Mouse (Mus musculus) hindbrain, embryonic 11.5 days (tissue): ENCODE data around the gene St6gal1. TPM values are rescaled to one million over a fixed set of nuclear protein-coding genes. Genes with fewer than 3 reads are reported as not detected.

Experiments used
- ATAC-seq: fragments of 200-750 bp; cut with Nextera tagmentation; 2 replicates; pipeline ENCODE4 v1.8.0; 2017; ENCODE audit warnings: mild to moderate bottlenecking, moderate TSS enrichment, moderate library complexity; ENCODE audit not compliant: low FRiP score
- DNase-seq: peaks from one replicate; pipeline ENCODE4 v3.0.0-alpha.2; 2015; ENCODE audit warnings: low spot score
- H3K27ac ChIP-seq: fragments of 300-500 bp; sonication (generic); 2 replicates; pipeline ENCODE4 v1.5.1; 2014; ENCODE audit warnings: mild to moderate bottlenecking, low read depth, low read length
- H3K27me3 ChIP-seq: fragments of 300-500 bp; sonication (generic); 2 replicates; pipeline ENCODE4 v1.6.1; 2014; ENCODE audit warnings: mild to moderate bottlenecking, low read length, moderate library complexity, mixed read lengths; ENCODE audit not compliant: control insufficient read depth, insufficient read depth
- H3K36me3 ChIP-seq: fragments of 300-500 bp; sonication (generic); 2 replicates; pipeline ENCODE4 v1.6.1; 2014; ENCODE audit warnings: mild to moderate bottlenecking, low read length, moderate library complexity, mixed read lengths; ENCODE audit not compliant: control insufficient read depth, insufficient read depth
- H3K4me1 ChIP-seq: fragments of 300-500 bp; sonication (generic); replicated peaks from 2 replicates; pipeline ENCODE4 v1.6.1; 2014; ENCODE audit warnings: low read length, mixed read lengths; ENCODE audit not compliant: control insufficient read depth, insufficient read depth
- H3K4me2 ChIP-seq: fragments of 300-500 bp; sonication (generic); replicated peaks from 2 replicates; pipeline ENCODE4 v1.6.1; 2014; ENCODE audit warnings: mild to moderate bottlenecking, low read depth, low read length
- H3K4me3 ChIP-seq: fragments of 300-500 bp; sonication (generic); 2 replicates; pipeline ENCODE4 v1.5.1; 2014; ENCODE audit warnings: low read depth, low read length
- H3K9ac ChIP-seq: fragments of 300-500 bp; sonication (generic); 2 replicates; pipeline ENCODE4 v1.6.1; 2014; ENCODE audit warnings: low read depth, low read length
- H3K9me3 ChIP-seq: fragments of 300-500 bp; sonication (generic); 2 replicates; pipeline ENCODE4 v1.6.1; 2016; ENCODE audit warnings: low read length; ENCODE audit not compliant: control insufficient read depth
- WGBS: fragments of 180-500 bp; shearing (Covaris S2); extraction: QIAGEN DNeasy Blood & Tissue Kit; methylation state at CpG from one replicate; pipeline ENCODE4 v1.1.7; 2014; 5-methylcytosine and 5-hydroxymethylcytosine counted together
- polyA plus RNA-seq: library from polyadenylated mRNA; unstranded; fragments of >200 nt; fragmentation: Nextera tagmentation; extraction: Ambion mirVana; gene quantifications from 2 replicates; pipeline ENCODE4 v1.2.1, GENCODE M21; 2014

The St6gal1 gene
- polyA plus RNA-seq, 1 experiment from 2014 or later: 32.7 TPM

DNA sequence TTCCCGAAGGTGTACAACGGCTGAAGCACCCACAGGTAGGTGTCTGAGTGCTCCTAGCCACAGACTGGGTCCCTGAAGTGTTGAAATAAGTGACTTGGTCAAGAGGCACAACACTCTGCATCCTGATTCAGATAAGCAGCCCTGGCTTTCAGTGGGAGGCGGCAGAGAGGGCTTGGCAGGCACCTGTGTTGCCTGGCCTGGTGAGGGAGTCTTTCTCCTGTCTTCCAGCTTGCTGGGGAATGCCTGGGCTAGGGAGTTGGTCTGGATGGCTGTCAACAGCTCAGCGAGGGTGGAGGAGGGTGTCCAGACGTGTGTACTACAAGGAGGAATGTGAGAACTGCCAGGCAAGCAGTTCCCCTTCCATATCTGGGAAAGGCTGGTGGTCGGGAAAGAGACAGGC, 15.0 kb downstream of the St6gal1 start:
- no peaks in the 10 kb centered on the region; the same call in 1 of the 2 replicates for H3K4me1 ChIP-seq
- ATAC-seq: no peak
- H3K27me3 ChIP-seq: no peaks in the 10 kb centered on the region
- 75% methylated on average over 6 of the region's 6 CpGs for WGBS
- no peaks in the 10 kb centered on the region for H3K36me3 ChIP-seq
- no peaks in the 10 kb centered on the region for H3K9me3 ChIP-seq
- no peak for DNase-seq
- no peak overlapping the region for H3K4me3 ChIP-seq
- H3K27ac ChIP-seq: no peak overlapping the region
- no peak overlapping the region for H3K9ac ChIP-seq
- H3K4me2 ChIP-seq: no peak overlapping the region

DNA sequence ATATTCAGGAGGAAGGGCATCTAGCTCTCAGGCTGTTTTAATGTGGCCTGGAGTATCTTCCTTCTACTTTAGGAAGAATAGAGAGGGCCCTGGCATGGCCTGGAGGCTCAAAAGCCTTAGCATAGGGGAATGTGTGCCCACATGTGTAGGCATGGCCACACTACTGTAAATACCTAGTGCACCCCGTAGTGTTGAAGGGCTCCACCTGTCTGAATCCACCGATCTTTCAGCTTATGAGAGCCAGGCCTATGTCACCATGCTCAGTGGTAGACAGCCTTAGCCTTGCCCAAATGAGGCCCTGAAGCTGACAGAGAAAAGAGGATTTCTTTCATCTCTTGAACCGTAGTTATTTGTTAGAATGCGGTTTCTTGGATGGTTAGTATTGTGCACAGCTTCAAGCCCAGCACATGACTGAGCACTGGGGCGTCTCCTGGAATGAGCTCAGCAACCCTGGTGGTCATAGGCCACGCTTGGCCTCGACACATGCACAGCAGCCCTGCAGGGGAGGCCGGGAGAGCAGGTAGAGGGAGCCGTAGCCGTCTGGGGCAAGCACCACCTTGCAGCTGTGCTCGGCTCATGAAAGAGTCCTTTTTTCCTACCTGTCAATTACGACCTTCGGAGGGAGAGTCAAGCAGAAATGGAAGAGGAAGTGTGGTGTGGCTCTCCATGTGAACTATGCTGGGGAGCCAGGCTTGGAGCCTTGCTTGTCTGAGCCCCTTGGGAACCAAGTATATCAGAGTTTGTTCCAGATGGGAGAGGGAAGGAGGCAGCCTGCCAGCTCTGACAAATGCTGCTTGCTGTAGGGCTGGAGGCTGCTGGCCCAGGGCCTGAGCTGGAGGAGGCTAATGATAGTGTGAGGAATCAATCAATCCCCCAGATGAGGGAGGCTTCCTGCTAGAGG, 15.8 kb downstream of the St6gal1 start:
- Histone ChIP-seq H3K9ac (no peak overlapping the region), H3K36me3 (no peaks in the 10 kb centered on the region), H3K9me3 (no peaks in the 10 kb centered on the region), H3K27me3 (no peaks in the 10 kb centered on the region), H3K4me2 (no peak overlapping the region), H3K27ac (peak overlapping the region; percentile 43; the same call in 1 of the 2 replicates), H3K4me1 (no peaks in the 10 kb centered on the region; the same call in 1 of the 2 replicates), H3K4me3 (no peak overlapping the region)
- 52% methylated on average over 13 of the region's 13 CpGs for WGBS
- ATAC-seq: peak; percentile 72; the same call in 1 of the 2 replicates
- no peak for DNase-seq

DNA sequence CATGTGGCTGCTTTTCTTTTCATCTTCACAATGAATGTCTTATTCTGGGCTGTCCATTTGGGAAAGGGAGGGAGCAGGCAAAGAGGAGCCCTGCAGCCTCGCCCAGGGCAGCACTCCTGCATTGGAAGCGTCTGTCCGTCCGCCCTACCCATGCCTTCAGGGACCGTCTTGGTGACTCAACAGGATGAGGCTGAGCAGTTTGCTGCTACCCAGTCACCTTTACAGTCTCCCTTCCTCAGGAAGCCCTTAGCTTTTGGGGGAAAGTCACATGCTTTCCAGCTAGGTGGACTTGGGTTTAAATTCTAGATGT, 16.4 kb downstream of the St6gal1 start:
- Histone ChIP-seq H3K27me3 (no peaks in the 10 kb centered on the region), H3K36me3 (no peaks in the 10 kb centered on the region), H3K4me2 (no peak overlapping the region), H3K9ac (no peak overlapping the region), H3K27ac (no peak overlapping the region), H3K9me3 (no peaks in the 10 kb centered on the region), H3K4me3 (no peak overlapping the region), H3K4me1 (no peaks in the 10 kb centered on the region; the same call in 1 of the 2 replicates)
- DNase-seq (no peak), ATAC-seq (0 out of 2 replicates have a peak, but pooled peaks have one; percentile 44)
- WGBS: 65% methylated on average over 5 of the region's 5 CpGs

DNA sequence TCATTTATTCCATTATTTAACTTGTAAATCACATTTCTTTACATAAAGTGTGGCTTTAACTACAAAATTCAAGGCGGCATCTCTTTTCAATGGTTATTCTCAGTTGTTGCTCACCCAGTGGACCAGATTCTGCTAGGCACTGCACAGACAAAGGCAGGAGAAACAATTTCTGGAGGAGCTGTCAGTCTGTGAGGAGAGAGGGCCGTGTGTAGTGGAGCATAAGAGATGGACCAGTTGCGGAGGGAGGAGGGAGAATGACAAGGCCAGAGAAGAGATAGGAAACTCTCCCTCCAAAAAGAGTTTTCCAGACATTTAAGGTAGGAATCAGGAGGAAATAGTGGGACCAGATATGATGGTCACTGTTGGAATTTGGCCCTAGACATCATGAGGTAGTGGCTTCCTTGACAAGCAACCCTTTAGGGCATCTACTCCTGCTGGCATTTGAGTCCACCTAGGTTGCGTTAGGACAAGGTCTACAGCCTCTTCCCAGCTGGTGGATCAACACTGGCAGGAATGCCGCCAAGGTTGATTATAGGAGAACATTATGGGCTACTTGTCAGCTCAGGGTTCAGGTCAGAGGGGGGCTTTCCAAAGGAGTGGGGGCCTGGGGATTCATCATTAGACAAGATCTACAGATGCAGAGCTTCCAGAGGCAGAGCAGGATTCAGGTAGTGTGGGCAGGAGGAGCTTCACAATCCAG, 19.3 kb downstream of the St6gal1 start:
- no peaks in the 10 kb centered on the region for H3K9me3 ChIP-seq
- H3K27me3 ChIP-seq: no peaks in the 10 kb centered on the region
- 68% methylated on average over 5 of the region's 5 CpGs for WGBS
- H3K27ac ChIP-seq: no peak overlapping the region
- H3K4me3 ChIP-seq: no peak overlapping the region
- H3K36me3 ChIP-seq: no peaks in the 10 kb centered on the region
- ATAC-seq (no peak), DNase-seq (no peak)
- H3K4me1 ChIP-seq: no peaks in the 10 kb centered on the region; the same call in 1 of the 2 replicates
- no peak overlapping the region for H3K9ac ChIP-seq
- H3K4me2 ChIP-seq: no peak overlapping the region

DNA sequence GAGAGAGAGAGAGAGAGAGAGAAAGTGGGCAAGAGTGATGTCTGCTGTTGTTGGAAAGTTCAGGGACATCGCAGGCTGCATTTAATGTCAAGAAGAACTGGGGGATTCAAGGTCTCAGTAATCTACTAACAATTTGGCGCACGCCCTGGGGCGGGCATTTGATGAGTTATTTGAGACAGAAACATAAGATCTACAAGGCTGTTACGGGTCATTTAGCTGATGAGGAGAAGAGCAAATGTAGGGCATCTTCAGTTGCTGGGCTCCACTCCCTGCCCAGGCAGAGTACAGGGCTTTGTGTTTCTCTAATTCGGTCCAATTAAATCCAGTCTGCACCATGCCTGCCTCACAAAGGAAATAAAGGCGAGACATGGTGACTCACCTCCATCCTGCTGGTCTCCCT, 19.9 kb downstream of the St6gal1 start:
- no peaks in the 10 kb centered on the region for H3K9me3 ChIP-seq
- H3K27me3 ChIP-seq: no peaks in the 10 kb centered on the region
- H3K4me3 ChIP-seq: no peak overlapping the region
- H3K36me3 ChIP-seq: no peaks in the 10 kb centered on the region
- no peak overlapping the region for H3K9ac ChIP-seq
- DNase-seq: no peak
- WGBS: 89% methylated on average over 7 of the region's 7 CpGs
- no peak overlapping the region for H3K4me2 ChIP-seq
- no peak for ATAC-seq
- peaks cover 3% of the 10 kb centered on the region; the same call in 1 of the 2 replicates for H3K4me1 ChIP-seq
- no peak overlapping the region for H3K27ac ChIP-seq

DNA sequence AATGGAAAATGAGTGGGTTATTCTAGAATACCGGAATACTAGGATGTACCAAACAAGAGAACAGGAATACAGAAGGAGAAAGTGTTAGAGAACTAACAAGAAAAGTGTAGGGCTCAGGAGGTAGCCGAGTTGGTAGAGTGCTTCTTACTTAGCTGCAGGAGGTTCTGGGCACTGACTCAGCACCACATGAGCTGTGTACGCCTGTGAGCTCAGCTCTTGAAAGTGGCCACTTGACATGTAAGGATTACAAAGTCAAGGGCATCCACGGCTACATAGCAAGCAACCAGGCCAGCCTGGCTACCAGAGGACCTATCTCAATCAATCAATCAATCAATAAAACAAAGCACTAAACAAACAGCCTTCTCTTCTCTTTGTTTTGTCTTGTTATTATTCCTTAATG, 24.7 kb downstream of the St6gal1 start:
- H3K4me2 ChIP-seq: no peak overlapping the region
- H3K9me3 ChIP-seq: no peaks in the 10 kb centered on the region
- H3K9ac ChIP-seq: no peak overlapping the region
- H3K4me1 ChIP-seq: peaks cover 6% of the 10 kb centered on the region
- DNase-seq (no peak), ATAC-seq (no peak)
- H3K36me3 ChIP-seq: no peaks in the 10 kb centered on the region
- H3K4me3 ChIP-seq: no peak overlapping the region
- H3K27ac ChIP-seq: no peak overlapping the region
- WGBS: 51% methylated on average over 4 of the region's 4 CpGs
- H3K27me3 ChIP-seq: no peaks in the 10 kb centered on the region

DNA sequence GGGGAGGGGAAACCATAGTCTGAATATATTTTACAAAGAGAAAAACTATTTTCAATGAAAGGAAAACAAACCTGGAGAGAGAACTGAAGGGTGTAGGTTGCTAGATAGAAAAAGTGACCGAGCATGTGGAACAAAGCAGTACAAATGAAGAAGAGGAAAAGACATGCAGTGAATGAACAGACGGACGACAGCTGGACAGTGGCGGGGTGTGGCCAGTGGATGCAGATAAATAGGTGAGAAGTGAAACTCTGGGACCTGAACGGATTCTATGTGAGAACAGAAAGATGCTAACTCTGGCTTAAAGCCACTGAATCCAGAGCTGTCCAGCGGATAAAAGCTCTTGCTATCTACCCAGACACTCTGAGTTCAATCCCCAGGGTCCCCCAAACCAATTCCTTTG, 25.2 kb downstream of the St6gal1 start:
- ATAC-seq (no peak), DNase-seq (no peak)
- Histone ChIP-seq H3K4me2 (no peak overlapping the region), H3K4me1 (peaks cover 6% of the 10 kb centered on the region), H3K36me3 (no peaks in the 10 kb centered on the region), H3K27ac (no peak overlapping the region), H3K27me3 (no peaks in the 10 kb centered on the region), H3K9ac (no peak overlapping the region), H3K4me3 (no peak overlapping the region), H3K9me3 (no peaks in the 10 kb centered on the region)
- WGBS: 62% methylated on average over 6 of the region's 6 CpGs

DNA sequence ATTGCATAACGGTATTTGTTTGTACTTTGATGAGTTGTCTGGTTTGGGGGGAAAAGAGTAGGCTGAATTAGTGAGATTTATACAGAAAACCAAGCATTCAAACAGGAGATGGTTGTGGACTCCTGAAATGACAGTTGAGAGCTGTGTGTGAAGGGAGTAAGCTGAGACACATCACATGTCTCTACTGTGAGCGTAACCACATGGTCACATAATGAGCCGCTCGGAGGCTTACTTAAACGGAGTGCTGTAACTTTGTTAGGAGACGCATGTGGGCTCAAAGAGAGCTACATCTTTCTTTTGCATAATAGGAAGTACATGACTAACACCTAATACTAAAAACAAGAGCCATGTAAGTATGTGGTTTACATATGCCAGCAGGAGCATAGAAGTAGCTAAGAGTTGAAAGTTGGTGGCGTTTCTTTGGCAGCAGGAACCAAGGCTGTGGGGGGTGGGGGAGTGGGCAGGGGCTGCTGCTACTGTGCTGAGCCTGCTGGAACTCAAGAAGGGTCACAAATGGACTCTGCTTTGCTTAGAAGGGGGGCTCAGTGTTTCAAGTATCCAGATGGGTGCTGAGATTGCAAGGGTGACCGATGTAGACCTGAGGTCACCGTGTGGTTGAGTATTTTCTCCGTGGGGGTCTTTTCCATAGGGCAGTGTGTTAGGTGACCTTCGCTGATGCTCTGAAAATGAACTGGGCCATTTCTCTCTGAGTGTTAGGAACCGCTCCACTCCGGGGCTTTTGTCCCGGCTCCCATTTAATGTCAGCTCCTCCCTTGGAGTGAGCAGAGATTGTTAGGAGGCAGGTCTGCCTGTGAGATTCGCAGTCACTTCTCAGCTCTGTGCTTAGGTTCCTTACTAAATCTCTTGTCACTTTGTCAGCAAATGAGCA, 26.3 kb downstream of the St6gal1 start:
- H3K27ac ChIP-seq: peak overlapping the region; percentile 80
- H3K4me1 ChIP-seq: peaks cover 6% of the 10 kb centered on the region
- no peak for DNase-seq
- WGBS: 34% methylated on average over 15 of the region's 15 CpGs
- no peaks in the 10 kb centered on the region for H3K9me3 ChIP-seq
- H3K36me3 ChIP-seq: no peaks in the 10 kb centered on the region
- peak; percentile 53 for ATAC-seq
- no peak overlapping the region for H3K4me3 ChIP-seq
- H3K4me2 ChIP-seq: no peak overlapping the region
- H3K9ac ChIP-seq: no peak overlapping the region
- no peaks in the 10 kb centered on the region for H3K27me3 ChIP-seq
